8 mouse cellular contexts compared by ENCODE assay signal in the genomic region with DNA sequence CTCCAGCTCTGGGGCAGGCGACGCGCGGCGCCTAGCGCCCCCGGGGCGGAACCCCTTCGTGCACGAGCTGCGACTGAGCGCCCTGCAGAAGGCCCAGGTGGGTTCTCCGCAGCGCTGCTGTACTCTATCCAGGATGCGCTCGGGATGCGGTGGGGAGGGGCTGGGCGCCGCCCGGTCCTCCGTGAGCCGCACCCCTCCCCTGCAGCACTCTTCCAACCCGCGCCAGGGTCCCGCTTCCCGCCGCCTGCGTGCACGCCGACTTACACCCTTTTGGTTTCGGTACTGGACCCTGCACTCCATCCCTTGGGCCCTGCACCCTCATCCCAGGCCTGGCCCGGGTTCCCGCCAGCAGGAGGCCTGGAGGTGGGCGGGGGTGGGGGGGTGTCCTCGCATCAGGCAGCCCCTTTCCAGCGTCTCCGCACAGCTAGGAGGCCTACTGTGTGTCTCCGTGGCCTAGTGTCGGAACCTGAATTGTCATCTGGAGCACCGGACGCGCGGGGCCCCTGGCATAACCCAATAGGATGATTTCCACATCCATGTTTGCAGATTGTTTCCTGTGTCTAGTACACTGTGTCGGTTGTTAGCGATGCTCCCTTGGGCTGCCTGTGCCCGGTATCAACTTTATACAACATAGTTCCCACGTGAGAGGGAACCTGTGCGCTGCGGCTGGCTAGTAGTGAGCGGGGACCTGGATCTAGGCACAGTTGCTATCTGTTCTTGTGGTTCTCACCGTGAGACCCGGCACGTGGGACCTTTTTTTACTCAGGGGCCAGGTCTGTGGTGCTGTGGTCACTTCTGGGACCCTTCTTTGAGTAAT. TPM values are rescaled to one million over a fixed set of nuclear protein-coding genes. Genes with fewer than 3 reads are reported as not detected.
DNase-seq lines count a peak whose midpoint lies in the region; ATAC-seq and TF ChIP-seq lines count a peak whose summit lies in the region.

No protein-coding gene starts in this region.

- no peaks in the 10 kb centered on the region for H3K27me3 ChIP-seq in neural tube, embryonic 11.5 days (ENCODE audit: control insufficient read depth, insufficient read depth, low read length)
- H3K27me3 ChIP-seq in intestine, postnatal 0 days (replicated peaks; ENCODE audit: control insufficient read depth, insufficient read depth, low read length) = no peaks in the 10 kb centered on the region
- no peaks in the 10 kb centered on the region for H3K27me3 ChIP-seq in neural tube, embryonic 15.5 days (replicated peaks)

- no peaks in the 10 kb centered on the region for H3K36me3 ChIP-seq in neural tube, embryonic 11.5 days (ENCODE audit: control insufficient read depth, insufficient read depth, low read length)
- H3K36me3 ChIP-seq in intestine, postnatal 0 days (ENCODE audit: control insufficient read depth, insufficient read depth) = no peaks in the 10 kb centered on the region
- no peaks in the 10 kb centered on the region for H3K36me3 ChIP-seq in neural tube, embryonic 15.5 days

- TF ChIP-seq POLR2A in lung, adult 2 months (IDR thresholded peaks at IDR 0.05; ENCODE audit: borderline replicate concordance, extremely low read depth, low read depth, low read length) = no peak

- WGBS in neural tube, embryonic 11.5 days = under 1% methylated on average over 46 of the region's 53 CpGs
- WGBS in intestine, postnatal 0 days = 2% methylated on average over 53 of the region's 53 CpGs
- WGBS in lung, adult 2 months = 2% methylated on average over 51 of the region's 53 CpGs
- whole genome bisulfite sequencing in neural tube, embryonic 15.5 days = under 1% methylated on average over 53 of the region's 53 CpGs

- no peak for TF ChIP-seq CTCF in gastrocnemius, adult 2 months (IDR thresholded peaks at IDR 0.05)
- TF ChIP-seq CTCF in intestine, postnatal 0 days (IDR thresholded peaks at IDR 0.05; ENCODE audit: low read depth) = 0 out of 2 replicates have a peak, but pooled peaks have one; percentile 14
- TF ChIP-seq CTCF in lung, adult 2 months (IDR thresholded peaks at IDR 0.05; ENCODE audit: insufficient read depth, low read length) = no peak

- intact Hi-C loops in gastrocnemius, adult 2 months (cut with DNase I) = no loop called here

- ATAC-seq in neural tube, embryonic 11.5 days (ENCODE audit: insufficient read depth, low FRiP score, low TSS enrichment) = peak; percentile 87
- ATAC-seq in intestine, postnatal 0 days = peak; percentile 61
- peak; percentile 86 for ATAC-seq in neural tube, embryonic 15.5 days (ENCODE audit: low FRiP score)

- H3K9me3 ChIP-seq in neural tube, embryonic 11.5 days (ENCODE audit: control insufficient read depth, low read length) = no peaks in the 10 kb centered on the region
- no peaks in the 10 kb centered on the region for H3K9me3 ChIP-seq in intestine, postnatal 0 days (ENCODE audit: control insufficient read depth)
- H3K9me3 ChIP-seq in neural tube, embryonic 15.5 days (replicated peaks) = no peaks in the 10 kb centered on the region

- H3K4me3 ChIP-seq in neural tube, embryonic 11.5 days (ENCODE audit: low read depth, low read length) = peak overlapping the region; percentile 76
- peak overlapping the region; percentile 84 for H3K4me3 ChIP-seq in gastrocnemius, adult 2 months
- H3K4me3 ChIP-seq in intestine, postnatal 0 days (ENCODE audit: low read depth, low read length) = peak overlapping the region; percentile 80
- peak overlapping the region; percentile 86 for H3K4me3 ChIP-seq in lung, adult 2 months (replicated peaks; ENCODE audit: extremely low read depth, low read depth, low read length)
- H3K4me3 ChIP-seq in neural tube, embryonic 15.5 days (replicated peaks) = peak overlapping the region; percentile 96

- peak overlapping the region; percentile 93 for H3K27ac ChIP-seq in neural tube, embryonic 11.5 days (ENCODE audit: low read depth, low read length)
- H3K27ac ChIP-seq in gastrocnemius, adult 2 months = peak overlapping the region; percentile 87
- peak overlapping the region; percentile 78 for H3K27ac ChIP-seq in intestine, postnatal 0 days (ENCODE audit: low read depth, low read length)
- peak overlapping the region; percentile 98 for H3K27ac ChIP-seq in neural tube, embryonic 15.5 days (replicated peaks)

- H3K9ac ChIP-seq in neural tube, embryonic 11.5 days (ENCODE audit: low read length) = peak overlapping the region; percentile 89
- peak overlapping the region; percentile 63 for H3K9ac ChIP-seq in intestine, postnatal 0 days (ENCODE audit: low read depth, low read length)
- peak overlapping the region; percentile 93 for H3K9ac ChIP-seq in neural tube, embryonic 15.5 days (replicated peaks)

- peak; percentile 41 for DNase-seq in neural tube, embryonic 11.5 days (ENCODE audit: low spot score)
- DNase-seq in neural tube, embryonic 10.5 days (ENCODE audit: extremely low spot score, low spot score) = no peak
- DNase-seq in cerebellum, adult 18-20 months = peak; percentile 52 to 68
- peak; percentile 42 for DNase-seq in gastrocnemius, adult 2 months
- DNase-seq in lung, adult 2 months = no peak
- no peak for DNase-seq in adipocyte (ENCODE audit: low spot score)

- H3K4me1 ChIP-seq in neural tube, embryonic 11.5 days (ENCODE audit: control insufficient read depth, insufficient read depth, low read length) = peaks cover 14% of the 10 kb centered on the region
- H3K4me1 ChIP-seq in intestine, postnatal 0 days (replicated peaks; ENCODE audit: control insufficient read depth, insufficient read depth, low read length) = no peaks in the 10 kb centered on the region; the same call in 1 of the 2 replicates
- peaks cover 17% of the 10 kb centered on the region for H3K4me1 ChIP-seq in lung, adult 2 months (ENCODE audit: control insufficient read depth, insufficient read depth, low read length)
- H3K4me1 ChIP-seq in neural tube, embryonic 15.5 days = peaks cover 42% of the 10 kb centered on the region

- H3K4me2 ChIP-seq in neural tube, embryonic 11.5 days (ENCODE audit: low read depth) = peak overlapping the region; percentile 92
- H3K4me2 ChIP-seq in intestine, postnatal 0 days (replicated peaks; ENCODE audit: low read depth) = peak overlapping the region; percentile 96
- H3K4me2 ChIP-seq in neural tube, embryonic 15.5 days = peak overlapping the region; percentile 73

RNA-seq across cellular contexts. Expression of gene Lpcat1, which starts 0.6 kb away (rescaled TPM):
- polyA plus RNA-seq in neural tube, embryonic 11.5 days (2014; fragmentation: Nextera tagmentation; extraction: Ambion mirVana) = 46.0 and 49.8 TPM in 2 replicates
- total RNA-seq in gastrocnemius, adult 2 months (2021) = 1 to 10 TPM; 3.5 to 3.6 TPM
- polyA plus RNA-seq in intestine, postnatal 0 days (2015; fragmentation: Nextera tagmentation; extraction: Ambion mirVana) = 8.2 and 8.4 TPM in 2 replicates
- 408 and 425 TPM in 2 replicates for polyA plus RNA-seq in lung, adult 2 months (2012; rRNA removed)
- polyA plus RNA-seq in neural tube, embryonic 15.5 days (2015; fragmentation: Nextera tagmentation; extraction: Ambion mirVana) = 51.7 and 62.6 TPM in 2 replicates

Comparison
In these comparisons a context has a peak if more than half of its experiments do, and no peak if none do; other contexts are left out.
1. DNase-seq: peak in neural tube, embryonic 11.5 days (single experiment), cerebellum, adult 18-20 months (2 of 2) and gastrocnemius, adult 2 months (single experiment); none in neural tube, embryonic 10.5 days (single experiment), lung, adult 2 months (single experiment) and adipocyte (single experiment).
2. Peak in every context shown above with its lines, with median percentiles within 50 percentile points of each other: ATAC-seq, H3K27ac ChIP-seq, H3K4me2 ChIP-seq, H3K4me3 ChIP-seq and H3K9ac ChIP-seq.